Mouse (Mus musculus) yolk sac, embryonic 10.5 days (tissue): ENCODE data around the gene Mettl24.
A peak's percentile ranks its signal among the peaks of the same experiment; 100 is the strongest.

ENCODE experiments used
- DNase-seq: peaks from one replicate; pipeline ENCODE4 v3.0.0-alpha.2; 2017; ENCODE audit warnings: low spot score

Mettl24 gene

GRCm38 (mm10) chr10:40685641-40686040, 2.6 kb downstream of the Mettl24 start:
- DNase-seq: peak; percentile 31

- DNase-seq: no peak
Measured at GRCm38 (mm10) chr10:40686976-40687375, 3.9 kb downstream of the Mettl24 start.

- no peak for DNase-seq
Measured at GRCm38 (mm10) chr10:40687407-40687806, 4.3 kb downstream of the Mettl24 start.

- DNase-seq: no peak
Measured at GRCm38 (mm10) chr10:40688266-40688665, 5.2 kb downstream of the Mettl24 start.

GRCm38 (mm10) chr10:40688873-40689272, 5.8 kb downstream of the Mettl24 start:
- no peak for DNase-seq

GRCm38 (mm10) chr10:40698652-40699051, 15.6 kb downstream of the Mettl24 start:
- no peak for DNase-seq

- no peak for DNase-seq
Measured at GRCm38 (mm10) chr10:40711127-40711526, 28.0 kb downstream of the Mettl24 start.

GRCm38 (mm10) chr10:40713018-40713608, 30.0 kb downstream of the Mettl24 start:
- DNase-seq: peak; percentile 87

- DNase-seq: no peak
Measured at GRCm38 (mm10) chr10:40713829-40714228, 30.7 kb downstream of the Mettl24 start.

GRCm38 (mm10) chr10:40715151-40715550, 32.1 kb downstream of the Mettl24 start:
- no peak for DNase-seq

- DNase-seq: no peak
Measured at GRCm38 (mm10) chr10:40716296-40716695, 33.2 kb downstream of the Mettl24 start.

- no peak for DNase-seq
Measured at GRCm38 (mm10) chr10:40716713-40717112, 33.6 kb downstream of the Mettl24 start.

GRCm38 (mm10) chr10:40718362-40718761, 35.3 kb downstream of the Mettl24 start:
- DNase-seq: no peak

GRCm38 (mm10) chr10:40719062-40719461, 36.0 kb downstream of the Mettl24 start:
- DNase-seq: no peak

GRCm38 (mm10) chr10:40720883-40721282, 37.8 kb downstream of the Mettl24 start:
- no peak for DNase-seq

GRCm38 (mm10) chr10:40724342-40724741, 41.3 kb downstream of the Mettl24 start:
- DNase-seq: no peak

GRCm38 (mm10) chr10:40725066-40725465, 42.0 kb downstream of the Mettl24 start:
- DNase-seq: no peak

- no peak for DNase-seq
Measured at GRCm38 (mm10) chr10:40725471-40725870, 42.4 kb downstream of the Mettl24 start.

GRCm38 (mm10) chr10:40726288-40726902, 43.3 kb downstream of the Mettl24 start:
- DNase-seq: no peak

- no peak for DNase-seq
Measured at GRCm38 (mm10) chr10:40726989-40727388, 43.9 kb downstream of the Mettl24 start.

GRCm38 (mm10) chr10:40730200-40730599, 47.1 kb downstream of the Mettl24 start:
- DNase-seq: no peak

- no peak for DNase-seq
Measured at GRCm38 (mm10) chr10:40733291-40733690, 50.2 kb downstream of the Mettl24 start.

GRCm38 (mm10) chr10:40736172-40736571, 53.1 kb downstream of the Mettl24 start:
- no peak for DNase-seq
